Mouse (Mus musculus) limb, embryonic 14.5 days (tissue): Measurements from ENCODE around the gene Atp9a. TPM values are rescaled to one million over a fixed set of nuclear protein-coding genes. Genes with fewer than 3 reads are reported as not detected.

Experiments used
- ATAC-seq: fragments of 200-750 bp; cut with Nextera tagmentation; 2 replicates; pipeline ENCODE4 v1.8.0; 2017; ENCODE audit warnings: low read depth, moderate number of reproducible peaks, moderate TSS enrichment; ENCODE audit not compliant: low FRiP score
- DNase-seq: peaks from one replicate; pipeline ENCODE4 v3.0.0-alpha.2; 2015; ENCODE audit warnings: low spot score
- H3K27ac ChIP-seq: fragments of 300-500 bp; sonication (generic); replicated peaks from 2 replicates; pipeline ENCODE4 v1.5.1; 2014; ENCODE audit warnings: low read depth, mild to moderate bottlenecking, low read length, moderate library complexity, mixed read lengths
- H3K27me3 ChIP-seq: fragments of 300-500 bp; sonication (generic); 2 replicates; pipeline ENCODE4 v1.6.1; 2014; ENCODE audit warnings: low read length, mixed read lengths; ENCODE audit not compliant: control insufficient read depth, insufficient read depth
- H3K36me3 ChIP-seq: fragments of 300-500 bp; sonication (generic); 2 replicates; pipeline ENCODE4 v1.6.1; 2014; ENCODE audit warnings: mild to moderate bottlenecking, low read length, moderate library complexity, mixed read lengths; ENCODE audit not compliant: control insufficient read depth, insufficient read depth
- H3K4me1 ChIP-seq: fragments of 300-500 bp; sonication (generic); 2 replicates; pipeline ENCODE4 v1.6.1; 2014; ENCODE audit warnings: antibody characterized with exemption, low read length, mixed read lengths; ENCODE audit not compliant: control insufficient read depth, insufficient read depth
- H3K4me2 ChIP-seq: fragments of 300-500 bp; sonication (generic); replicated peaks from 2 replicates; pipeline ENCODE4 v1.6.1; 2014; ENCODE audit warnings: low read depth, mild to moderate bottlenecking, low read length, moderate library complexity; ENCODE audit not compliant: severe bottlenecking
- H3K4me3 ChIP-seq: fragments of 300-500 bp; sonication (generic); replicated peaks from 2 replicates; pipeline ENCODE4 v1.5.1; 2014; ENCODE audit warnings: low read length
- H3K9ac ChIP-seq: fragments of 300-500 bp; sonication (generic); 2 replicates; pipeline ENCODE4 v1.6.1; 2014; ENCODE audit warnings: mild to moderate bottlenecking, low read depth, low read length, moderate library complexity; ENCODE audit not compliant: severe bottlenecking
- H3K9me3 ChIP-seq: fragments of 300-500 bp; sonication (generic); 2 replicates; pipeline ENCODE4 v1.6.1; 2016; ENCODE audit warnings: low read length; ENCODE audit not compliant: control insufficient read depth
- POLR2A ChIP-seq: fragments of 200-500 bp; IDR thresholded peaks from 2 replicates; pipeline ENCODE4 v1.8.0; 2012; ENCODE audit warnings: inconsistent platforms, mild to moderate bottlenecking, moderate library complexity, borderline replicate concordance; ENCODE audit not compliant: insufficient read depth, insufficient read length; ENCODE audit errors: extremely low read depth
- WGBS: fragments of 180-500 bp; shearing (Covaris S2); extraction: QIAGEN DNeasy Blood & Tissue Kit; methylation state at CpG from one replicate; pipeline ENCODE4 v1.1.7; 2014; 5-methylcytosine and 5-hydroxymethylcytosine counted together
- polyA plus RNA-seq, 2 experiments: library from polyadenylated mRNA; depleted of rRNA in 1 of 2; stranded (reverse) in 1 of 2; unstranded in 1 of 2; fragments of >200 nt; fragmentation: Nextera tagmentation in 1 of 2; extraction: Ambion mirVana in 1 of 2; gene quantifications; 2 replicates each; pipeline versions ENCODE4 v1.2.1 to v1.2.3; 2012 to 2014

The Atp9a gene
- polyA plus RNA-seq (2012; rRNA removed) (53.6 and 66.8 TPM in 2 replicates), polyA plus RNA-seq (2014; fragmentation: Nextera tagmentation; extraction: Ambion mirVana) (28.0 and 31.2 TPM in 2 replicates)

DNA sequence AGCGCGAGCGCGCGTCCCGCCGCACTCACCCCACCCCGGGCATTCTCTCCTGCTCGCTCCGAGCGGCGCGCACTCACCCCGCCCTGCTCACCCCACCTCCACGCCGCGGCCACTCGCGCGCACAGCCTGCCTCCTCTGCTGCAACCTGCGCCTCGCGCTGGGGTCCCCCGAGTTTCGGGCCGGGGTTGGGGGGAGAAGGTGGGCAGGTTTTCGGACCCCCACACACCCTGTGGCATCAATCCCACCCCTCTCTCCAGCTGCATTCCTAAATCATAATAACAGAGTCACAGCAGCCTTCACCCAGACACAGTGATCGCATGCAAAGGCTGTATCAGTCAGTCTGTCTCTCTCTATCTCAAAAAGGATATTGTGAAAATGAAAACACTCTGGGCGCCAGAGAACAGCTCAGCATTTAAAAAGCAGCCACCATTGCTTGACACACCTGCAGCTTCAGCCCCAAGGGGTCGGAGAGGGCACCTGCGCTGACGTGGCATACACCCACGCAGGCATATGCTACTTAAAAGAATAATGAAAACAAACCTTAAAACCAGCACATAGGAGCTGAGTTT is at the start of gene Atp9a:
Gene Atp9a (minus strand): TSS at position 351 of the 569 bp plus-strand sequence.
- DNase-seq, result peak; percentile 58
- Histone ChIP-seq H3K4me2 (peak within 1 kb of the TSS; percentile 73), H3K9ac (peak within 1 kb of the TSS; percentile 87), H3K4me3 (peak within 1 kb of the TSS; percentile 88), H3K27ac (peak within 1 kb of the TSS; percentile 75), H3K9me3 (no peaks in the 10 kb centered on the region), H3K27me3 (no peaks in the 10 kb centered on the region), H3K36me3 (no peaks in the 10 kb centered on the region), H3K4me1 (no peaks in the 10 kb centered on the region)
- peak; percentile 74 for ATAC-seq
- WGBS, result 18% methylated on average over 12 of the region's 33 CpGs
- TF ChIP-seq POLR2A, result no peak

DNA sequence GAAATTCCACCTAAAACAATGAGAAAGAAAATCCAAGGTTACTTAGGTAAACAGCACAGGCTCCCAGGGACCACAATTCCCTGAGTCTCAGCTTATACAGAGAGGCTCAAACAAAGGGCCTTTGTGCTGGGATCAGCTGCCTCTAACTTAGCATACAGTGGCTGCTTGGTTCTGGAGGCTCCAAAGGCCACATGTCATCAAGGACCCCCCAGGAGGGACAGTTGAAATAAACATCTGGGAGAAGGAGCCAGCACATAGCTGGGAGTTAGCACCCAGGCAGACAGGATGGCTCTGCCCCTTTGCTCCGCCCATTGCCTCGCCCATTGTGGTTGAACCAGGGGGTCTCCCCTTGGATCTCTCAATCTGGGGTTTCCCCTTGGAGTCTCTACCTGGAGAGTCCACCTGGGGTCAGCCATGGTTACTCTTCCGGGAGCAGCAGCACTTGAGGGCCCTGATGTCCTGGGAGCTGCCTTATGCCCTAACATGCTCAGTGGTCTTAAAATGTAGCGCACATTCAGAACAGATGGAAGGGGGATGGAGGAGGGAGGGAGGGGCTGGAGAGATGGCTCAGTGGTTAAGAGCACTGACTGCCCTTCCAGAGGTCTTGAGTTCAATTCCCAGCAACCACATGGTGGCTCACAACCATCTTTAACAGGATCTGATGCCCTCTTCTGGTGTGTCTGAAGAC is 49.0 kb upstream of the Atp9a start:
- DNase-seq, result no peak
- peak; percentile 6; the same call in 1 of the 2 replicates for ATAC-seq
- no peak overlapping the region for H3K27ac ChIP-seq

GRCm38 (mm10) chr2:168786174-168786573 is 44.0 kb upstream of the Atp9a start:
- Histone ChIP-seq H3K9ac (no peak overlapping the region), H3K36me3 (no peaks in the 10 kb centered on the region)

More for the DNA sequence above, 49.0 kb upstream of the Atp9a start:
- no peak for TF ChIP-seq POLR2A
- WGBS, result 68% methylated on average over 4 of the region's 4 CpGs
- Histone ChIP-seq H3K9me3 (no peaks in the 10 kb centered on the region), H3K27me3 (no peaks in the 10 kb centered on the region), H3K4me1 (no peaks in the 10 kb centered on the region), H3K36me3 (no peaks in the 10 kb centered on the region), H3K4me3 (no peak overlapping the region), H3K9ac (no peak overlapping the region), H3K4me2 (no peak overlapping the region)

GRCm38 (mm10) chr2:168780596-168780995 is 38.4 kb upstream of the Atp9a start:
- no peak overlapping the region for H3K9ac ChIP-seq

More at GRCm38 (mm10) chr2:168786174-168786573, 44.0 kb upstream of the Atp9a start:
- H3K27me3 ChIP-seq, result no peaks in the 10 kb centered on the region
- no peak overlapping the region for H3K4me2 ChIP-seq
- H3K9me3 ChIP-seq, result no peaks in the 10 kb centered on the region
- H3K4me1 ChIP-seq, result no peaks in the 10 kb centered on the region
- 93% methylated on average over 9 of the region's 9 CpGs for whole genome bisulfite sequencing
- ATAC-seq, result no peak
- H3K27ac ChIP-seq, result no peak overlapping the region
- DNase-seq, result no peak
- H3K4me3 ChIP-seq, result no peak overlapping the region
- no peak for TF ChIP-seq POLR2A

DNA sequence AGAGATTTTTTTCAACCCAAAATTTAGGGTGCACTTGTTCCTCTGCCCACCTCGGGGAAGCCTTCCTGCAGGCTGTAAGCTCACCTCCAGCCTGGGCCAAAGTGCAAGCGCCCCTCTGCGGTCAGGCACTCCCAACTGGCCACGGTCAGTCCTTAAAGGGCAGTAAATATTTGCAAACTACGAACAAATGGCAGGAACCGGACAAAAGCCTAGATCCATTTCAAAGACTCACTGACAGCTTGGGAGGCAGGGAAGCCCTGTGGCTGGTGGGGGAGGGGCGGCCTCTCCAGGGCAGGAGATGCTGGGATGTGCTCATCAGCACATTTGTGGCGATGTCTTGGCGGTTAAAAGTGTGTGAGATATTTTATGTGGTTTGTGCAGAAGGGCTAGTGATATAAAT is 37.8 kb upstream of the Atp9a start:
- WGBS, result 20% methylated on average over 9 of the region's 9 CpGs
- no peak overlapping the region for H3K4me2 ChIP-seq
- H3K9me3 ChIP-seq, result no peaks in the 10 kb centered on the region
- H3K4me1 ChIP-seq, result no peaks in the 10 kb centered on the region
- no peaks in the 10 kb centered on the region for H3K36me3 ChIP-seq
- no peaks in the 10 kb centered on the region for H3K27me3 ChIP-seq
- no peak overlapping the region for H3K9ac ChIP-seq
- no peak overlapping the region for H3K27ac ChIP-seq
- no peak for ATAC-seq
- no peak for DNase-seq
- H3K4me3 ChIP-seq, result no peak overlapping the region
- TF ChIP-seq POLR2A, result no peak

More at GRCm38 (mm10) chr2:168780596-168780995, 38.4 kb upstream of the Atp9a start:
- Histone ChIP-seq H3K27ac (no peak overlapping the region), H3K4me3 (no peak overlapping the region), H3K4me2 (no peak overlapping the region), H3K4me1 (no peaks in the 10 kb centered on the region), H3K9me3 (no peaks in the 10 kb centered on the region), H3K27me3 (no peaks in the 10 kb centered on the region), H3K36me3 (no peaks in the 10 kb centered on the region)
- DNase-seq (no peak), ATAC-seq (no peak)
- 36% methylated on average over 9 of the region's 9 CpGs for WGBS
- no peak for TF ChIP-seq POLR2A
